Mouse (Mus musculus): ENCODE data around the gene Taar8a. TPM values are rescaled to one million over a fixed set of nuclear protein-coding genes. Genes with fewer than 3 reads are reported as not detected.
"Not testable (repeated sequence)": the region's sequence is repeated elsewhere in the genome, so short reads cannot be mapped to it uniquely, and the experiment has no call there.

Taar8a gene
- polyA plus RNA-seq, 1 experiment from 2014 or later, result not detected

GRCm38 (mm10) chr10:24080166-24080565 is 3.9 kb downstream of the Taar8a start:
- Histone ChIP-seq H3K9ac (ENCODE audit: low read length) (no peak overlapping the region), H3K4me3 (ENCODE audit: low read depth, low read length) (no peak overlapping the region), H3K4me1 (replicated peaks; ENCODE audit: control insufficient read depth, insufficient read depth, low read length) (no peaks in the 10 kb centered on the region), H3K9me3 (ENCODE audit: control insufficient read depth, low read length) (no peaks in the 10 kb centered on the region), H3K27me3 (ENCODE audit: control insufficient read depth, insufficient read depth, low read length) (no peaks in the 10 kb centered on the region), H3K36me3 (ENCODE audit: control insufficient read depth, insufficient read depth, low read length) (no peaks in the 10 kb centered on the region), H3K4me2 (ENCODE audit: low read depth, low read length, severe bottlenecking) (no peak overlapping the region), H3K27ac (ENCODE audit: low read depth, low read length) (no peak overlapping the region)
- DNase-seq (ENCODE audit: low spot score) (no peak), ATAC-seq (replicated peaks; ENCODE audit: low FRiP score) (peak; percentile 36; the same call in 1 of the 2 replicates)
- WGBS, result 42% methylated on average over 3 of the region's 3 CpGs

- H3K9ac ChIP-seq (ENCODE audit: low read length), result no peak overlapping the region
- no peak overlapping the region for H3K4me3 ChIP-seq (ENCODE audit: low read depth, low read length)
- H3K4me2 ChIP-seq (ENCODE audit: low read depth, low read length, severe bottlenecking), result no peak overlapping the region
- H3K4me1 ChIP-seq (replicated peaks; ENCODE audit: control insufficient read depth, insufficient read depth, low read length), result no peaks in the 10 kb centered on the region
- DNase-seq (ENCODE audit: low spot score), result no peak
- ATAC-seq (replicated peaks; ENCODE audit: low FRiP score), result no peak
- no peak overlapping the region for H3K27ac ChIP-seq (ENCODE audit: low read depth, low read length)
- H3K9me3 ChIP-seq (ENCODE audit: control insufficient read depth, low read length), result no peaks in the 10 kb centered on the region
- no peaks in the 10 kb centered on the region for H3K36me3 ChIP-seq (ENCODE audit: control insufficient read depth, insufficient read depth, low read length)
- H3K27me3 ChIP-seq (ENCODE audit: control insufficient read depth, insufficient read depth, low read length), result no peaks in the 10 kb centered on the region
- WGBS, result 57% methylated on average over 5 of the region's 5 CpGs
Measured at GRCm38 (mm10) chr10:24085936-24086335, 9.6 kb downstream of the Taar8a start.

GRCm38 (mm10) chr10:24086555-24086954 is 10.3 kb downstream of the Taar8a start:
- ATAC-seq (replicated peaks; ENCODE audit: low FRiP score), result no peak
- DNase-seq (ENCODE audit: low spot score), result no peak
- H3K27ac ChIP-seq (ENCODE audit: low read depth, low read length), result no peak overlapping the region

GRCm38 (mm10) chr10:24087168-24087567 is 10.9 kb downstream of the Taar8a start:
- Histone ChIP-seq H3K9ac (ENCODE audit: low read length) (no peak overlapping the region), H3K36me3 (ENCODE audit: control insufficient read depth, insufficient read depth, low read length) (no peaks in the 10 kb centered on the region), H3K27ac (ENCODE audit: low read depth, low read length) (no peak overlapping the region), H3K4me2 (ENCODE audit: low read depth, low read length, severe bottlenecking) (no peak overlapping the region), H3K4me3 (ENCODE audit: low read depth, low read length) (no peak overlapping the region), H3K9me3 (ENCODE audit: control insufficient read depth, low read length) (no peaks in the 10 kb centered on the region), H3K4me1 (replicated peaks; ENCODE audit: control insufficient read depth, insufficient read depth, low read length) (no peaks in the 10 kb centered on the region), H3K27me3 (ENCODE audit: control insufficient read depth, insufficient read depth, low read length) (no peaks in the 10 kb centered on the region)
- no peak for ATAC-seq (replicated peaks; ENCODE audit: low FRiP score)
- WGBS, result 96% methylated on average over 2 of the region's 2 CpGs
- no peak for DNase-seq (ENCODE audit: low spot score)

More at GRCm38 (mm10) chr10:24086555-24086954, 10.3 kb downstream of the Taar8a start:
- H3K9me3 ChIP-seq (ENCODE audit: control insufficient read depth, low read length), result no peaks in the 10 kb centered on the region
- H3K4me3 ChIP-seq (ENCODE audit: low read depth, low read length), result no peak overlapping the region
- 90% methylated on average over 5 of the region's 5 CpGs for WGBS
- no peaks in the 10 kb centered on the region for H3K4me1 ChIP-seq (replicated peaks; ENCODE audit: control insufficient read depth, insufficient read depth, low read length)
- H3K4me2 ChIP-seq (ENCODE audit: low read depth, low read length, severe bottlenecking), result no peak overlapping the region
- no peaks in the 10 kb centered on the region for H3K27me3 ChIP-seq (ENCODE audit: control insufficient read depth, insufficient read depth, low read length)
- H3K36me3 ChIP-seq (ENCODE audit: control insufficient read depth, insufficient read depth, low read length), result no peaks in the 10 kb centered on the region
- H3K9ac ChIP-seq (ENCODE audit: low read length), result no peak overlapping the region

GRCm38 (mm10) chr10:24092194-24092593 is 15.9 kb downstream of the Taar8a start, which contains the start of gene Taar8b:
TSS of gene Taar8b (minus strand) at chr10:24092294.
- 88% methylated on average over 2 of the region's 2 CpGs for WGBS
- Histone ChIP-seq H3K4me3 (ENCODE audit: low read depth, low read length) (no peak within 1 kb of the TSS), H3K9ac (ENCODE audit: low read length) (no peak within 1 kb of the TSS), H3K27ac (ENCODE audit: low read depth, low read length) (no peak within 1 kb of the TSS), H3K9me3 (ENCODE audit: control insufficient read depth, low read length) (no peaks in the 10 kb centered on the region), H3K27me3 (ENCODE audit: control insufficient read depth, insufficient read depth, low read length) (no peaks in the 10 kb centered on the region), H3K36me3 (ENCODE audit: control insufficient read depth, insufficient read depth, low read length) (no peaks in the 10 kb centered on the region), H3K4me2 (ENCODE audit: low read depth, low read length, severe bottlenecking) (no peak within 1 kb of the TSS), H3K4me1 (replicated peaks; ENCODE audit: control insufficient read depth, insufficient read depth, low read length) (no peaks in the 10 kb centered on the region)
- DNase-seq (ENCODE audit: low spot score) (no peak), ATAC-seq (replicated peaks; ENCODE audit: low FRiP score) (no peak)

GRCm38 (mm10) chr10:24097010-24097409 is 20.7 kb downstream of the Taar8a start:
- H3K36me3 ChIP-seq (ENCODE audit: control insufficient read depth, insufficient read depth, low read length); H3K9me3 ChIP-seq (ENCODE audit: control insufficient read depth, low read length); DNase-seq (ENCODE audit: low spot score); H3K27ac ChIP-seq (ENCODE audit: low read depth, low read length); H3K4me2 ChIP-seq (ENCODE audit: low read depth, low read length, severe bottlenecking); H3K4me3 ChIP-seq (ENCODE audit: low read depth, low read length); H3K9ac ChIP-seq (ENCODE audit: low read length); H3K4me1 ChIP-seq (replicated peaks; ENCODE audit: control insufficient read depth, insufficient read depth, low read length); H3K27me3 ChIP-seq (ENCODE audit: control insufficient read depth, insufficient read depth, low read length); ATAC-seq (replicated peaks; ENCODE audit: low FRiP score): not testable (repeated sequence)
- 66% methylated on average over 2 of the region's 2 CpGs for WGBS

- not testable (repeated sequence) for H3K9me3 ChIP-seq (ENCODE audit: control insufficient read depth, low read length); DNase-seq (ENCODE audit: low spot score); H3K4me3 ChIP-seq (ENCODE audit: low read depth, low read length); H3K4me2 ChIP-seq (ENCODE audit: low read depth, low read length, severe bottlenecking); H3K36me3 ChIP-seq (ENCODE audit: control insufficient read depth, insufficient read depth, low read length); H3K9ac ChIP-seq (ENCODE audit: low read length); H3K27me3 ChIP-seq (ENCODE audit: control insufficient read depth, insufficient read depth, low read length); ATAC-seq (replicated peaks; ENCODE audit: low FRiP score); H3K27ac ChIP-seq (ENCODE audit: low read depth, low read length); H3K4me1 ChIP-seq (replicated peaks; ENCODE audit: control insufficient read depth, insufficient read depth, low read length)
- 82% methylated on average over 1 of the region's 3 CpGs for WGBS
Measured at GRCm38 (mm10) chr10:24101812-24102211, 25.5 kb downstream of the Taar8a start, which contains the start of gene Taar8c. TSS of gene Taar8c (minus strand) at chr10:24101912.

- not testable (repeated sequence) for DNase-seq (ENCODE audit: low spot score); H3K9me3 ChIP-seq (ENCODE audit: control insufficient read depth, low read length); H3K27ac ChIP-seq (ENCODE audit: low read depth, low read length); H3K27me3 ChIP-seq (ENCODE audit: control insufficient read depth, insufficient read depth, low read length); H3K4me2 ChIP-seq (ENCODE audit: low read depth, low read length, severe bottlenecking); H3K9ac ChIP-seq (ENCODE audit: low read length); H3K4me3 ChIP-seq (ENCODE audit: low read depth, low read length); H3K36me3 ChIP-seq (ENCODE audit: control insufficient read depth, insufficient read depth, low read length); ATAC-seq (replicated peaks; ENCODE audit: low FRiP score); H3K4me1 ChIP-seq (replicated peaks; ENCODE audit: control insufficient read depth, insufficient read depth, low read length)
- 50% methylated on average over 1 of the region's 1 CpGs for WGBS
Measured at GRCm38 (mm10) chr10:24103299-24103698, 27.0 kb downstream of the Taar8a start.

GRCm38 (mm10) chr10:24107747-24108146 is 31.4 kb downstream of the Taar8a start:
- Histone ChIP-seq H3K27ac (ENCODE audit: low read depth, low read length) (no peak overlapping the region), H3K9ac (ENCODE audit: low read length) (no peak overlapping the region), H3K27me3 (ENCODE audit: control insufficient read depth, insufficient read depth, low read length) (no peaks in the 10 kb centered on the region), H3K9me3 (ENCODE audit: control insufficient read depth, low read length) (no peaks in the 10 kb centered on the region), H3K4me3 (ENCODE audit: low read depth, low read length) (no peak overlapping the region), H3K4me1 (replicated peaks; ENCODE audit: control insufficient read depth, insufficient read depth, low read length) (no peaks in the 10 kb centered on the region), H3K36me3 (ENCODE audit: control insufficient read depth, insufficient read depth, low read length) (no peaks in the 10 kb centered on the region), H3K4me2 (ENCODE audit: low read depth, low read length, severe bottlenecking) (no peak overlapping the region)
- 56% methylated on average over 5 of the region's 5 CpGs for WGBS
- no peak for ATAC-seq (replicated peaks; ENCODE audit: low FRiP score)
- DNase-seq (ENCODE audit: low spot score), result no peak

Data from forebrain, embryonic 11.5 days (tissue).